Mouse (Mus musculus): ENCODE measurements around the gene Prtn3.
A peak's percentile ranks its signal among the peaks of the same experiment; 100 is the strongest.

The Prtn3 gene

GRCm38 (mm10) chr10:79855558-79856184 is 18.6 kb upstream of the Prtn3 start:
- peak; percentile 58 for DNase-seq (ENCODE audit: low read depth)

DNA sequence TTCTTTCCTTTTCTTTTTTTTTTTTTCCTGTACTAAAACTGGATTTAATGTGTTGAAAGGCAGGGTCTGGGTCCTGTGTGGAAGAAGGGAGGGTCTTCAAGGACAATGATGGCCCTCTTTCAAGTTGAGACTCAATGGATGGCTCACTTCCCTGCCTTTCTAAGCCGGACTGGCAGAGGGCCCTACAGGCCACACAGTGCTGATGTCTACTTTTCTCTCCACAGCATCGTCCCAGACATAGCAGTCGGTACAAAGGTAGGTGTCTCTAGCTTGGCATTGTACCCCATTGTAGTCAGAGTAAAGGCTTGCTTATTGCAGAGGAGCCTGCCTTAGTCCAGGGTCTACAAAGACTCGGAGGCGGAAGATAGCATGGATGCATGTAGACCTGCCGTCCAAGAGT is 18.0 kb upstream of the Prtn3 start:
- no peak for DNase-seq (ENCODE audit: low read depth)

GRCm38 (mm10) chr10:79856704-79857451 is 17.4 kb upstream of the Prtn3 start:
- DNase-seq (ENCODE audit: low read depth), result no peak

GRCm38 (mm10) chr10:79857452-79857811 is 16.8 kb upstream of the Prtn3 start:
- peak; percentile 75 for DNase-seq (ENCODE audit: low read depth)

DNA sequence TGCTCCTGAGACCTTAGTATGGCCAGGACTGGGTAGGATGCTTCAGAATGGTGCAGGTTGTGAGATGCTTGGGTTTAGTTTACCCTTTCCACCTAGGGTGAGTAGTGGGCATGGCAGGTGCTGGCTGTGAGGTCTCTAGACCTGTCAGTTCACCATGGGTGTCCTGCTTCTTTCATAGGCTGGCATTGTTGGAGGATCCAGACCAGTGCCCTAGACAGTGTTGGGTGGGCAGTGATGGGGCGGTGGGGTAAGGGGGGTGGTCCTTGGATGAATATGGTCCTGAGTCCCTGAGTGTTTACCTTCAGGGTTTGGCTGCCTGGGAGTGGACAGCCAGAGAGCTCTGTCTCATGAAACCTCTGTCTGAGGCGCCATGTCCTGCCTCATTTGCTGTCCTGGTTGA is 16.4 kb upstream of the Prtn3 start:
- no peak for DNase-seq (ENCODE audit: low read depth)

DNA sequence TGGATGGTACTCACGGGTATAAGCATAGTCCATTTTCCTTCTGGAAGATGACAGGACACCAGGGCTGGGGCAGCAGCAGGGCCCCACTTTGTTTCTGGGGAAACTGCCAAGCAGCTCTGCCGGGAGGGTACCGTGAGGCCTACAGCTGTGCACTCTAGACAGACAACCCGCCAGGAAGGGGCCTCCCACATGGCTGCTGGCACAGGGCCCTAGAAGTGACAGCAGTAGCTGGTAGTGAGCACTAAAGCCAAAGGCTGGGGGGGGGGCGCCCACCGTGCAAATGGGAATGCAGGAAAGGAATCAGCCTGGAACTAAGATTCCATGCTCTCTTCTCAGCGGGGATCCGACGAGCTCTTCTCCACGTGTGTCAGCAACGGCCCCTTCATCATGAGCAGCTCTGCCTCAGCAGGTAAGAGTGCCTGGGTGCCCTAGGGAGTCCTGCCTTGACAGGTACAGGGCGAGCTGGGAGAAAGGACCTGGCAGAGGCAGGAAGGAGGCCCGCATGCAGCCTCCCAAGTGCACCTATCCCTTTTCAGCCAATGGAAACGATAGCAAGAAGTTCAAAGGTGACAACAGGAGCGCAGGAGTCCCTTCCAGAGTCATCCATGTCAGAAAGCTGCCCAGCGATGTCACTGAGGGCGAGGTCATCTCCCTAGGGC is 15.7 kb upstream of the Prtn3 start:
- DNase-seq (ENCODE audit: low read depth), result peak; percentile 78

DNA sequence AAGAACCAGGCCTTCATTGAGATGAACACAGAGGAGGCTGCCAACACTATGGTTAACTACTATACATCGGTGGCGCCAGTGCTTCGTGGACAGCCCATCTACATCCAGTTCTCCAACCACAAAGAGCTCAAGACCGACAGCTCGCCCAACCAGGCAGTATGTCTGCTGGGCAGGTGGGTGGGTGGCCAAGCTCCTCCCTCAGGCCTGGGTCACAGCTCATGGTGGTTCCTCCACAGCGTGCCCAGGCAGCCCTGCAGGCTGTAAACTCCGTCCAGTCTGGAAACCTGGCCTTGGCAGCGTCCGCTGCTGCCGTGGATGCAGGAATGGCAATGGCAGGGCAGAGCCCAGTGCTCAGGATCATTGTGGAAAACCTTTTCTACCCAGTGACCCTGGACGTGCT is 15.2 kb upstream of the Prtn3 start:
- no peak for DNase-seq (ENCODE audit: low read depth)

DNA sequence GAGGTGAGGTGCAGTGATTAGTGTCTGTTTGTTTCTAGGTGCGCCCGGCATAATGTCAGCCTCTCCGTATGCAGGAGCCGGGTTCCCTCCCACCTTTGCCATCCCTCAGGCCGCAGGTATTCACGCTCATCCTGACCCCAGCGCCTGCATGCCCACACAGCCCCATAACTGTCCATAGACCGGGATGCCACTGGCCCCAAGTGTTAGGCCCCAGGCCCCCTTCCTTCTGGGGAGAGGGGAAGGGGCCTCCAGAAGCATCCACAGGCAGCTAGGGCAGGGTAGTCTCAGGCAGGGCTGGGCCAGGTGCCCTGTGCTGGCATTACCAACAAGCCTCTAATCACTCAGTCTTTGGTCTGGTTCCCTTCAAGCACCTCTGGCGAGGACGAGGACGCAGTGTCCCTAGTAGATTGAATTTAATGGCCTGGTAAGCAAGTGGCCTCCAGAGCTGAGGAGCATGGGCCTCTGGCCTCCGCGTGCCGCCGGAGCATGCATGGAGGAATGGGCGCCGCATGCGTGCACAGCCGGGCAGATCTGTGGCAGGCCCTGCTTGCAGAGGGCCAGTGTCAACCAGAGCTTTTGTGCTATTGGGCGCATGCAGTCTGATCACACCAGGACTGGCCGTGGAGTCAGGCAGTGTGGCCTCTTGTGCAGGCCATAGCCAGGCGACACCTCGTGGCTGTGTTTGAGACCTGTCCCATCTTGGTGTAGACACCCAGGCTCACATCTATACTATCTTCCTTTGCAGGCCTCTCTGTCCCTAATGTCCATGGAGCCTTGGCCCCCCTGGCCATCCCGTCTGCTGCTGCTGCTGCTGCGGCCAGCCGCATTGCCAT is 14.0 kb upstream of the Prtn3 start:
- no peak for DNase-seq (ENCODE audit: low read depth)

DNA sequence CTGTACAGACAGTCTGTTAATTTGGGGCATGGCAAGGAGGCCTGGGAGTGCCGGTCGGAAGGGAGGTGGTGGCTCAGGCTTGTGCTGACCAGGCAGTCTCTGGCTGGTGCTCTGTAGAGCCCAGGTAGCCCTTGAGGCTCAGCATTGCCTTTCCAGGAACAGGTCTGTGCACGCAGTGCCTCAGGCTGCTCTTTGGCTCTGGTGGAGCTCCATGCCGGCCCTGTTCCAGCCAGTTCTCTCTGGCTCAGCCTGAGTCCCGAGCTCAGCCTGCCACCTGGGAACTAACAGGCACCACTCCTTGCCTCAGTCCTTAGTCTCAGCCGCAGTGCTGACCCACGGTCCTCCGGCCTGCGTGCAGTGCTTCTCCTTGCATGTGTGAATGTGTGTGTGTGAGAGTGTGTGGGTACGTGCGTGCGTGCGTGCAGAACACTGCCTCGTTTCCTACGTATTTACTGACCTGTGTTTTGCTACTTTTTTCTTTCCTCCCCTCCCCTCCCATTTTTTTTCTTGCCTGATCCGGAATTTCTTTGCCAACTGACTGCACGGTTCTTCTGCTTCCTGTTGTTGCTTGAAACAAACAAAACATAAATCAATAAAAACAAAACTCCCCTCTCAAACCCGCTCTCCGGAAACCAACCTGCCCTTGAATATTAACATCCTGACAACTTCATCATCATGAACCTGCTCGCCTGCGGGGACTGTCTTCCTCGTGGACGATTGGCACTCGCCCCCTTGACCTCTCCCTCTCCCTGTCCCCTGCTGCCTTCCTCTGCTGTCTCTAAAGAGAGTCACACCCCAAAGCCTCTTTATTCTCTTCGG is 12.8 kb upstream of the Prtn3 start:
- DNase-seq (ENCODE audit: low read depth), result no peak

GRCm38 (mm10) chr10:79862049-79862788 is 12.1 kb upstream of the Prtn3 start:
- no peak for DNase-seq (ENCODE audit: low read depth)

DNA sequence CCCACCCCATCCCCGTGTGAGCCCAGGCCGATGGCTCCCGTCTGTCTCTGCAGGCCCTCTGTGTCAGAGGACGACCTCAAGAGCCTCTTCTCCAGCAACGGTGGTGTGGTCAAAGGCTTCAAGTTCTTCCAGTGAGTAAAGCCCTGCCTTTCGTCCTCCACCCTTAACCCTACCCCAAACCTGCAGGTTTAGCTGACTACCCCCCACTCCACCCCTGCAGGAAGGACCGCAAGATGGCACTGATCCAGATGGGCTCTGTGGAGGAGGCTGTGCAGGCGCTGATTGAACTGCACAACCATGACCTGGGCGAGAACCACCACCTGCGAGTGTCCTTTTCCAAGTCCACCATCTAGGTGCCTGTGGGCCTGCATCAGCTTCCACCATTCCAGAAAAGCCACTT is 11.4 kb upstream of the Prtn3 start:
- no peak for DNase-seq (ENCODE audit: low read depth)

DNA sequence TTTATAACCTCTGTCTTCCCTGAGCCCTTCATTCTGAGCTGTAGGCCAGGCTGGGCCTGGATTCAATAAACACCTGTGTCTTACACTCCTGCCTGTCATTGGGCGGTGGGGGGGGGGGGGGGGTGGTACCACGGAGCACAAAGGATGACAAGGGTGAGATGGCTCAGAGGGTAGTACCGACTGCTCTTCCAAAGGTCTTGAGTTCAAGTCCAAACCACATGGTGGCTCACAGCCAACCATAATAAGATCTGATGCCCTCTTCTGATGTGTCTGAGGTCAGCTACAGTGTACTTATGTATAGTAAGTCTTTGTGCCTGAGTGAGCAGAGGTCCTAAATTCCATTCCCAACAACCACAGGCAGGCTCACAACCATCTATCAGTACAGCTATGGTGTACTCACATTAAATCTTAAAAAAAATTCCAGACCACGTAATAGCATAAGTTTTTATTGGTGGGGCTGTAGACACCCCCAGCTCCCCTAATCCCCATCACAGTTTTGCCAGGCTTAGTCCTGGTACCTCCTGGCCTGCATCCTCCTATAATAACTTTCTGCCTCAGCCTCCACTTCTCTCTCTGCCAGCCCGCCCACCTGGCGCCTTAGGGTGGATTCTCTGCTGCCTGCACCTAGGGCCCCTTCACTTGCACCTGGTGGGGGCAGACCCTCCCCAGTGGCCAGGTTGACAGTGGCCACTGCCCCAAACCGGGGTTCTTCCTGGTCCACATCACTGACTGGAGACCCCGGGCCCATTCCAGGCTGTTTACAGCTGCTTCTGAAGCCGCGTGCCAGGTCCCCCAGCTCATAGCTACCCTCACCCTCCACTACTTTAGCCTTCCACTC is 9.7 kb upstream of the Prtn3 start:
- DNase-seq (ENCODE audit: low read depth), result peak; percentile 74

GRCm38 (mm10) chr10:79865189-79865601 is 9.1 kb upstream of the Prtn3 start:
- DNase-seq (ENCODE audit: low read depth), result no peak

- no peak for DNase-seq (ENCODE audit: low read depth)
Measured at GRCm38 (mm10) chr10:79865801-79866295, 8.4 kb upstream of the Prtn3 start.

DNA sequence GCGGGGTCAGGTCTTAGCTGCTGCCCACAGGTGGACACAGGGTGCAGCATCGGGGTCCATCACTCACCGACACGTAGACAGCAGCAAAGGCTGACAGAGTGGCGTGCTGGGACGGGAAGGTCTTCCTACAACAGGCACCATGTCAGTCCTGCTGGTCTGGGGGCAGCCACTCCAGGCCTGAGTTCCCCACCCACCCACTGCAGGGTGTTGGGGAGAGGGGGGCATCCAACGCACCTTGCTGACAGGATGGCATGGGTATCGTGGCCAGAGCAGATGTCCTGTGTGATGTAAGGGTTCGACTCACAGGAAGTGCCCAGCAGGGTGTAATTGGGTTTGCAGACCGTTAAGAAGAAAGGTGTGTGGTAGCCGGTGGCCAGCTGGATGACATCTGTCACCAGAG is 7.7 kb upstream of the Prtn3 start:
- DNase-seq (ENCODE audit: low read depth), result no peak

- DNase-seq (ENCODE audit: low read depth), result no peak
Measured at GRCm38 (mm10) chr10:79871845-79872244, 2.4 kb upstream of the Prtn3 start.

DNA sequence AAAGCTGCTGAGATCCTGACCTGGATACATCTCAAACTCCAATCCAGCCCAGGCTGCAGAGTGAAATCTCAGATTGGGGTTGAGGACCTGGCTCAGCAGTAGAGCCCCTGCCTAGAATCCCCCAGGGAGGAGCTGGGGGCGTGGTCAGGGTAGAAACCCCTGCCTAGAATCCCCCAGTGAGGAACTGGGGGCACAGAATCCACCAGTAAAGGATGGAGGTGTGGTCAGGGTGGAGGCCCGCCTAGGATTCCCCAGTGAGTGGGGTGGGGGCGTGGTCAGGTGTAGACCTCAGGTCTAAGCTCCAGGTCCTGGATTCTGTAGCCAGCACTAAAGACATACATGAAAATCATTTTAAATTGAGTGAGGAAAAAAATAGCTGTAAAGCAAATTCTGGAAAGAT is 1.4 kb upstream of the Prtn3 start:
- no peak for DNase-seq (ENCODE audit: low read depth)

DNA sequence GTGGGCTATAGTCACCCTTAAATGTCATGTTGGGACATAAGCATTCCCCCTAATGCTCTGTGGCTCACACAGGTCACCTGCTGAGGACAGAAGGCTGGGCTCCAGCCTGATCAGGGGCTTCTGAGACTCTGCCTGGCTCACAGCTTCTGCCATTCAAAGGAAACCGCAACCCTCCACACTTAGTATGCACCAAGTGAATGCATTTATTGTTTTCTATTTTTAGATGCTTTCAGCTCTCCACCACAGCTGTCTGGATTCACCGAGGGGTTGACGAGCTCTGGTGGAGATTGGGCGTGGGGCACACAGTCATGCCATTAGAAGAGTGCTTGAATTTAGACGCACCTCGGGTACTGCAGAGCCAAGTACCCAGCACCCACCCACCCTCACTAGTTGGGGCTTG is 963 bp upstream of the Prtn3 start:
- no peak for DNase-seq (ENCODE audit: low read depth)

DNA sequence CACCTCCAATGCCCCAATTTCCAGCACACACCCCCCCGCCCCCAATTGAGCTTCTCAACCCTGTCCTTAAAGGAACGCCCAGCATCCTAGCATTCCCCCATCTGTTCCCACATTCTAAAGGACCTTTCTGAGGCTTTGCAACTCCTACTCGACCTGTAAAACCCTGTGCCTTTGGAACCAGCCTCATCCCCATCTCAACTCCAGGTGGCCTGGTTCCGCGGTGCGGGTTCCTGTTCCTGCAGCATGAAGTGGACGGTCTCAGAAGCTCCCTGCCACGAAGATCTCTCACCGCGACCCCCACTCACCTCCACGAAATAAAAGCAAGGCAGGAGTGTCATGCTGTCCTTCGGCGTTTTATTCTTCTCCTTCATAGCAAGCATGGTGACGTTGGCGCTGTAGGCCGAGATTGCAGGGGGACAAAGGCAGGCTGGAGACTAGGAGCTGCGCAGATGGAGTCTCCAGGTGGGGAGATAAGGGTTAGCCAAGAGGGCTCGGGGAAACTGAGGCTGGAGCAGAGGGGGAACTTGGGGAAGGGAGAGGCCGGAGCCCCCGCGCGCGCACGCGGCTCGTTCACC is 474 bp upstream of the Prtn3 start:
- DNase-seq (ENCODE audit: low read depth), result no peak

All from NIH3T3 (cell line).